Mouse (Mus musculus) neural tube, embryonic 15.5 days (tissue): ENCODE results near the gene Atg3. TPM values are rescaled to one million over a fixed set of nuclear protein-coding genes. Genes with fewer than 3 reads are reported as not detected.

Experiments used
- ATAC-seq: fragments of 200-750 bp; cut with Nextera tagmentation; 2 replicates; pipeline ENCODE4 v1.8.0; 2017; ENCODE audit warnings: mild to moderate bottlenecking, moderate TSS enrichment, moderate library complexity; ENCODE audit not compliant: low FRiP score
- H3K27ac ChIP-seq: fragments of 300-500 bp; sonication (generic); replicated peaks from 2 replicates; pipeline ENCODE4 v1.5.1; 2015; ENCODE audit warnings: mild to moderate bottlenecking, inconsistent platforms
- H3K27me3 ChIP-seq: fragments of 300-500 bp; sonication (generic); replicated peaks from 2 replicates; pipeline ENCODE4 v1.6.1; 2015; ENCODE audit warnings: inconsistent platforms
- H3K36me3 ChIP-seq: fragments of 300-500 bp; sonication (generic); 2 replicates; pipeline ENCODE4 v1.6.1; 2015; ENCODE audit warnings: inconsistent platforms
- H3K4me1 ChIP-seq: fragments of 300-500 bp; sonication (generic); 2 replicates; pipeline ENCODE4 v1.6.1; 2015; ENCODE audit warnings: inconsistent platforms
- H3K4me2 ChIP-seq: fragments of 300-500 bp; sonication (generic); 2 replicates; pipeline ENCODE4 v1.6.1; 2015; ENCODE audit warnings: inconsistent platforms, mild to moderate bottlenecking, moderate library complexity
- H3K4me3 ChIP-seq: fragments of 300-500 bp; sonication (generic); replicated peaks from 2 replicates; pipeline ENCODE4 v1.5.1; 2015; ENCODE audit warnings: mild to moderate bottlenecking, inconsistent platforms
- H3K9ac ChIP-seq: fragments of 300-500 bp; sonication (generic); replicated peaks from 2 replicates; pipeline ENCODE4 v1.6.1; 2015; ENCODE audit warnings: mild to moderate bottlenecking, inconsistent platforms
- H3K9me3 ChIP-seq: fragments of 300-500 bp; sonication (generic); replicated peaks from 2 replicates; pipeline ENCODE4 v1.6.1; 2016; ENCODE audit warnings: inconsistent platforms
- WGBS: fragments of 180-500 bp; shearing (Covaris S2); methylation state at CpG from one replicate; pipeline ENCODE4 v1.1.7; 2015; ENCODE audit warnings: mixed read lengths; 5-methylcytosine and 5-hydroxymethylcytosine counted together
- polyA plus RNA-seq: library from polyadenylated mRNA; unstranded; fragments of >200 nt; fragmentation: Nextera tagmentation; extraction: Ambion mirVana; gene quantifications from 2 replicates; pipeline ENCODE4 v1.2.1, GENCODE M21; 2015

Gene Atg3
- polyA plus RNA-seq, 1 experiment from 2014 or later = 60.5 TPM

GRCm38 (mm10) chr16:45222016-45222415 is 63.4 kb downstream of the Atg3 start:
- no peak overlapping the region for H3K27ac ChIP-seq
- H3K4me1 ChIP-seq = no peaks in the 10 kb centered on the region
- no peaks in the 10 kb centered on the region for H3K27me3 ChIP-seq
- no peaks in the 10 kb centered on the region for H3K36me3 ChIP-seq
- H3K4me2 ChIP-seq = no peak overlapping the region
- H3K4me3 ChIP-seq = no peak overlapping the region
- no peaks in the 10 kb centered on the region for H3K9me3 ChIP-seq
- no peak overlapping the region for H3K9ac ChIP-seq
- no peak for ATAC-seq
- 69% methylated on average over 2 of the region's 2 CpGs for WGBS

- 88% methylated on average over 3 of the region's 3 CpGs for WGBS
- ATAC-seq = no peak
- Histone ChIP-seq H3K9ac (no peak overlapping the region), H3K9me3 (no peaks in the 10 kb centered on the region), H3K4me2 (no peak overlapping the region), H3K36me3 (no peaks in the 10 kb centered on the region), H3K27me3 (no peaks in the 10 kb centered on the region), H3K27ac (no peak overlapping the region), H3K4me1 (no peaks in the 10 kb centered on the region), H3K4me3 (no peak overlapping the region)
These were observed 64.2 kb downstream of the Atg3 start for GRCm38 (mm10) chr16:45222771-45223170.

- 46% methylated on average over 10 of the region's 10 CpGs for WGBS
- Histone ChIP-seq H3K4me1 (no peaks in the 10 kb centered on the region), H3K9me3 (no peaks in the 10 kb centered on the region), H3K27ac (no peak within 1 kb of the TSS), H3K27me3 (no peaks in the 10 kb centered on the region), H3K36me3 (no peaks in the 10 kb centered on the region), H3K4me3 (no peak within 1 kb of the TSS), H3K9ac (no peak within 1 kb of the TSS), H3K4me2 (no peak within 1 kb of the TSS)
- ATAC-seq = no peak
These were observed 65.2 kb downstream of the Atg3 start, which contains the start of gene Btla for GRCm38 (mm10) chr16:45223648-45224388. Gene Btla (plus strand): TSS chr16:45224315.

GRCm38 (mm10) chr16:45224431-45225008 is 65.9 kb downstream of the Atg3 start:
- Histone ChIP-seq H3K9ac (no peak overlapping the region), H3K4me1 (no peaks in the 10 kb centered on the region), H3K27me3 (no peaks in the 10 kb centered on the region), H3K36me3 (no peaks in the 10 kb centered on the region), H3K4me3 (no peak overlapping the region), H3K9me3 (no peaks in the 10 kb centered on the region), H3K4me2 (no peak overlapping the region), H3K27ac (no peak overlapping the region)
- no peak for ATAC-seq
- WGBS = 46% methylated on average over 4 of the region's 4 CpGs

- no peak for ATAC-seq
- 94% methylated on average over 1 of the region's 1 CpGs for WGBS
These were observed 68.4 kb downstream of the Atg3 start for GRCm38 (mm10) chr16:45227002-45227401.

GRCm38 (mm10) chr16:45231296-45231695 is 72.7 kb downstream of the Atg3 start:
- WGBS = 88% methylated on average over 1 of the region's 1 CpGs
- Histone ChIP-seq H3K9me3 (no peaks in the 10 kb centered on the region), H3K4me2 (no peak overlapping the region), H3K36me3 (no peaks in the 10 kb centered on the region), H3K4me1 (no peaks in the 10 kb centered on the region), H3K27me3 (no peaks in the 10 kb centered on the region), H3K4me3 (no peak overlapping the region), H3K9ac (no peak overlapping the region), H3K27ac (no peak overlapping the region)
- ATAC-seq = no peak

More at GRCm38 (mm10) chr16:45227002-45227401, 68.4 kb downstream of the Atg3 start:
- H3K4me3 ChIP-seq = no peak overlapping the region
- no peak overlapping the region for H3K9ac ChIP-seq
- H3K27ac ChIP-seq = no peak overlapping the region
- H3K27me3 ChIP-seq = no peaks in the 10 kb centered on the region
- H3K36me3 ChIP-seq = no peaks in the 10 kb centered on the region
- H3K4me1 ChIP-seq = no peaks in the 10 kb centered on the region
- no peaks in the 10 kb centered on the region for H3K9me3 ChIP-seq
- no peak overlapping the region for H3K4me2 ChIP-seq

- 33% methylated on average over 3 of the region's 3 CpGs for WGBS
These were observed 74.4 kb downstream of the Atg3 start for GRCm38 (mm10) chr16:45233007-45233406.

More at GRCm38 (mm10) chr16:45233007-45233406, 74.4 kb downstream of the Atg3 start:
- Histone ChIP-seq H3K4me3 (no peak overlapping the region), H3K9me3 (no peaks in the 10 kb centered on the region), H3K27me3 (no peaks in the 10 kb centered on the region), H3K4me2 (no peak overlapping the region), H3K27ac (no peak overlapping the region), H3K36me3 (no peaks in the 10 kb centered on the region), H3K4me1 (no peaks in the 10 kb centered on the region), H3K9ac (no peak overlapping the region)
- no peak for ATAC-seq

Other genes starting within 250 kb of the Atg3 start
- 0.17 TPM in 2 replicates for gene Cd200r3, start 215.1 kb upstream of the Atg3 start, polyA plus RNA-seq
- 23.3 and 38.8 TPM in 2 replicates for gene Ccdc80, start 65.4 kb upstream of the Atg3 start, polyA plus RNA-seq
- gene Slc35a5, start 79 bp upstream of the Atg3 start, polyA plus RNA-seq = 33.4 and 35.1 TPM in 2 replicates
- 0.08 and 0.63 TPM in 2 replicates for gene Btla, start 65.5 kb downstream of the Atg3 start, polyA plus RNA-seq